Mouse (Mus musculus): Measurements from ENCODE around the gene Bnipl.

Bnipl gene

GRCm38 (mm10) chr3:95208286-95208685, 42.7 kb downstream of the Bnipl start:
- DNase-seq, result no peak

- DNase-seq, result no peak
These were observed 47.1 kb downstream of the Bnipl start for GRCm38 (mm10) chr3:95203880-95204279.

GRCm38 (mm10) chr3:95200562-95200961, 50.4 kb downstream of the Bnipl start:
- no peak for DNase-seq

GRCm38 (mm10) chr3:95200132-95200531, 50.9 kb downstream of the Bnipl start:
- DNase-seq, result no peak

GRCm38 (mm10) chr3:95199101-95199500, 51.9 kb downstream of the Bnipl start:
- DNase-seq, result no peak

GRCm38 (mm10) chr3:95195772-95196171, 55.2 kb downstream of the Bnipl start:
- no peak for DNase-seq

GRCm38 (mm10) chr3:95194721-95195135, 56.3 kb downstream of the Bnipl start:
- DNase-seq, result peak; percentile 68

All from cerebellum, adult 9-10 months (tissue).